Mouse (Mus musculus): ENCODE measurements at regions not wholly inside any gene's neighbourhood (a gene's known extent, or its start where the extent isn't known, plus 50 kb on each side); places are given as distances from the start of the nearest gene placed in this dataset.

DNA sequence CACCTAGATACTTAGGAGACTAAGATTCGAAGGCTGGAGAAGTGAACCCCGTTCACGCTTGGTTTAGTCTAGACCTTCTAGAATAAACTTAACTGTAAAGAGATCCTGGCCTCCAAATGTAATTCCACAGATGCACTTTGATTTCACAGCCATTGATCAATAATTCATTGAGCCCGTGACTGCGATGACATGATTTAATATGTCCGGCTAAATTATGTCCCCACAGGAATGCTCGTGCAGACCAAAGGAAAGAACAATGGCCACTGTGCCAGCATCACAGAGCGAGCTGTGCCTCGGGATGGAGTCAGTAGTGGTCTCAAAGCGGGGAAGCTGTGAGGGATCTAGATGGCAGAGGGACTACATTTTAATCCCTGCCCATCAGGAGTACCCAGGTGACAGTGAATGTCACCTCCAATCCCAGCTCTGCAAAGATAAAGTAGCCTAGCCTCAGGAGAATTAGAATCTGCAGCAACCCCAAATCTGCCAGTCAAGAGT, 256.5 kb upstream of the Id2 start:
- TF ChIP-seq CTCF (conservative IDR thresholded peaks at IDR 0.05; ENCODE audit: low read length) (no peak), POU5F1 (IDR thresholded peaks at IDR 0.05; ENCODE audit: borderline replicate concordance, low read length) (no peak), NANOG (IDR thresholded peaks at IDR 0.05; ENCODE audit: borderline replicate concordance, low read length) (no peak)
